Mouse (Mus musculus) hindbrain, postnatal 0 days (tissue): ENCODE data around the gene Dmwd. TPM values are rescaled to one million over a fixed set of nuclear protein-coding genes. Genes with fewer than 3 reads are reported as not detected.

ENCODE experiments used
- ATAC-seq: fragments of 200-750 bp; cut with Nextera tagmentation; 2 replicates; pipeline ENCODE4 v1.8.0; 2017; ENCODE audit warnings: mild to moderate bottlenecking, moderate TSS enrichment, moderate library complexity
- DNase-seq: peaks from one replicate; pipeline ENCODE4 v3.0.0-alpha.2; 2015; ENCODE audit warnings: low spot score
- H3K27ac ChIP-seq: fragments of 300-500 bp; sonication (generic); 2 replicates; pipeline ENCODE4 v1.5.1; 2014; ENCODE audit warnings: mild to moderate bottlenecking
- H3K27me3 ChIP-seq: fragments of 300-500 bp; sonication (generic); 2 replicates; pipeline ENCODE4 v1.6.1; 2014; ENCODE audit warnings: low read length, mixed read lengths; ENCODE audit not compliant: insufficient read depth
- H3K36me3 ChIP-seq: fragments of 300-500 bp; sonication (generic); 2 replicates; pipeline ENCODE4 v1.6.1; 2014; ENCODE audit warnings: low read length, mixed read lengths; ENCODE audit not compliant: insufficient read depth
- H3K4me1 ChIP-seq: fragments of 300-500 bp; sonication (generic); 2 replicates; pipeline ENCODE4 v1.6.1; 2014; ENCODE audit warnings: antibody characterized with exemption, low read length, mixed read lengths; ENCODE audit not compliant: insufficient read depth
- H3K4me2 ChIP-seq: fragments of 300-500 bp; sonication (generic); 2 replicates; pipeline ENCODE4 v1.6.1; 2014; ENCODE audit warnings: low read depth, mild to moderate bottlenecking, low read length, moderate library complexity, mixed read lengths
- H3K4me3 ChIP-seq: fragments of 300-500 bp; sonication (generic); 2 replicates; pipeline ENCODE4 v1.5.1; 2014; ENCODE audit warnings: low read length
- H3K9ac ChIP-seq: fragments of 300-500 bp; sonication (generic); replicated peaks from 2 replicates; pipeline ENCODE4 v1.6.1; 2014; ENCODE audit warnings: mild to moderate bottlenecking, low read length, moderate library complexity, mixed read lengths
- H3K9me3 ChIP-seq: fragments of 300-500 bp; sonication (generic); 2 replicates; pipeline ENCODE4 v1.6.1; 2016; ENCODE audit warnings: low read length, mixed read lengths
- CTCF ChIP-seq: IDR thresholded peaks from 2 replicates; pipeline ENCODE4 v1.5.1; 2016; ENCODE audit warnings: antibody characterized with exemption, control low read depth, low read depth
- WGBS: fragments of 180-500 bp; shearing (Covaris S2); extraction: QIAGEN DNeasy Blood & Tissue Kit; methylation state at CpG from one replicate; pipeline ENCODE4 v1.1.7; 2014; 5-methylcytosine and 5-hydroxymethylcytosine counted together
- polyA plus RNA-seq: library from polyadenylated mRNA; unstranded; fragments of >200 nt; fragmentation: Nextera tagmentation; extraction: Ambion mirVana; gene quantifications from 2 replicates; pipeline ENCODE4 v1.2.1, GENCODE M21; 2015
- total RNA-seq: library from RNA; depleted of rRNA; stranded (reverse); fragments of >200 nt; gene quantifications from 2 replicates; pipeline ENCODE4 v1.2.3, GENCODE M21; 2014

Dmwd gene
- total and polyA plus RNA-seq, 2 experiments from 2014 or later, result 30.9 to 151 TPM

DNA sequence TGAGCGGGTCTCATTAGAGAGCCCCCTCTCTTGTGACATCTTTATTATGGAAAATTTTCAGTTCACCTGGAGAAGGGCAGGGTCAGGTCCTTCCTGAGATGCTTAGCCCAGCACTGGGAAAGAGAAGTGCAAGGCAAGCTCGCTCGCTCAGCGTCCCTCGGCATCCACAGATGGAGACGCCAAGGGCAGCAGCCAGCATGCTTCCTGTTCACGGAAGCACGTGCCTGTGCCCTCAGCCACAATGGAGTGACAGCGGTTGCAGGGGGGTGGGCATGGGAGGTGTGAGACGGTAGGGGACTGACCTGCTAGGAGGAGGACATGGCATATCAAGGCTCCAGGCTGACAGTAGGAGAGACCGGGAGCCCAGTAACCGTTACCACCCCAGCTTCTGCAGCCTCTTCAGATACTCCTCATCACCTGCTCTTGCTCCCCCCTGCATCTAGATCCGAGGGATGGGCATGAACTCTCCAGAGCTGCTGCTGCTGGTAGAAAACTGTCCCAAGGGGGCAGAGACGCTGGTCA lies 28.0 kb upstream of the Dmwd start:
- Histone ChIP-seq H3K36me3 (peaks cover 66% of the 10 kb centered on the region), H3K4me2 (no peak overlapping the region), H3K9me3 (no peaks in the 10 kb centered on the region), H3K27me3 (no peaks in the 10 kb centered on the region), H3K4me1 (no peaks in the 10 kb centered on the region), H3K27ac (no peak overlapping the region), H3K4me3 (no peak overlapping the region), H3K9ac (no peak overlapping the region)
- ATAC-seq (no peak), DNase-seq (no peak)
- WGBS, result 91% methylated on average over 14 of the region's 14 CpGs
- no peak for TF ChIP-seq CTCF

GRCm38 (mm10) chr7:19049252-19049651 lies 26.8 kb upstream of the Dmwd start:
- Histone ChIP-seq H3K27ac (no peak overlapping the region), H3K9ac (no peak overlapping the region), H3K4me2 (no peak overlapping the region), H3K27me3 (no peaks in the 10 kb centered on the region), H3K9me3 (no peaks in the 10 kb centered on the region), H3K36me3 (peaks cover 55% of the 10 kb centered on the region), H3K4me3 (no peak overlapping the region), H3K4me1 (no peaks in the 10 kb centered on the region)
- no peak for DNase-seq
- no peak for ATAC-seq
- 89% methylated on average over 5 of the region's 5 CpGs for WGBS
- no peak for TF ChIP-seq CTCF

GRCm38 (mm10) chr7:19050172-19050571 lies 25.9 kb upstream of the Dmwd start:
- Histone ChIP-seq H3K27ac (no peak overlapping the region), H3K27me3 (no peaks in the 10 kb centered on the region), H3K4me3 (no peak overlapping the region), H3K4me1 (no peaks in the 10 kb centered on the region), H3K36me3 (peaks cover 47% of the 10 kb centered on the region), H3K4me2 (no peak overlapping the region), H3K9me3 (no peaks in the 10 kb centered on the region), H3K9ac (no peak overlapping the region)
- ATAC-seq (no peak), DNase-seq (no peak)
- TF ChIP-seq CTCF, result no peak
- 66% methylated on average over 8 of the region's 8 CpGs for WGBS

DNA sequence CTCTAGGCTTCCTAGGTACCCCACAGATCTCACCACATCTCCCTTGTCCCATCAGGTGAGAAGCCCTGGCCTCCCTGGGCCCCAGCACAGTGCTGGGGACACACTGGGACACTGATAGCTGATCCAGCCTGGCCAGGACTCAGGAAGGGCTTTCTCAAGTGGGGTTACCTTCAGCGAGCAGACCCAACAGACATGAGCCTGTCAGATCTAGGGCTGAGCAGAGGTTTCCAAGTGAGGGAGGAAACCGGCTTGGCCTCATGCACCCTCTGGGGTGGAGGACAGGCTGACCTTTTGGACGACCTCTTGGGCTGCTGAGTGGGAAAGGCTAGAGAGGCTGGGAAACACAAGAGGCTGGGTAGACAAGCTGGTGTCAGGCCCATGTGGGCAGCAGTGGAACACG lies 24.9 kb upstream of the Dmwd start:
- H3K4me2 ChIP-seq, result no peak overlapping the region
- no peak overlapping the region for H3K4me3 ChIP-seq
- no peaks in the 10 kb centered on the region for H3K27me3 ChIP-seq
- TF ChIP-seq CTCF, result no peak
- ATAC-seq, result no peak
- H3K4me1 ChIP-seq, result no peaks in the 10 kb centered on the region
- H3K27ac ChIP-seq, result no peak overlapping the region
- no peak overlapping the region for H3K9ac ChIP-seq
- WGBS, result 72% methylated on average over 4 of the region's 4 CpGs
- no peak for DNase-seq
- H3K9me3 ChIP-seq, result no peaks in the 10 kb centered on the region
- peaks cover 40% of the 10 kb centered on the region for H3K36me3 ChIP-seq

GRCm38 (mm10) chr7:19052345-19053135 lies 23.5 kb upstream of the Dmwd start:
- Histone ChIP-seq H3K4me3 (no peak overlapping the region), H3K4me1 (no peaks in the 10 kb centered on the region), H3K9me3 (no peaks in the 10 kb centered on the region), H3K27me3 (no peaks in the 10 kb centered on the region), H3K9ac (no peak overlapping the region), H3K36me3 (peaks cover 35% of the 10 kb centered on the region), H3K27ac (no peak overlapping the region), H3K4me2 (no peak overlapping the region)
- ATAC-seq (no peak), DNase-seq (no peak)
- WGBS, result 85% methylated on average over 15 of the region's 15 CpGs
- TF ChIP-seq CTCF, result no peak

DNA sequence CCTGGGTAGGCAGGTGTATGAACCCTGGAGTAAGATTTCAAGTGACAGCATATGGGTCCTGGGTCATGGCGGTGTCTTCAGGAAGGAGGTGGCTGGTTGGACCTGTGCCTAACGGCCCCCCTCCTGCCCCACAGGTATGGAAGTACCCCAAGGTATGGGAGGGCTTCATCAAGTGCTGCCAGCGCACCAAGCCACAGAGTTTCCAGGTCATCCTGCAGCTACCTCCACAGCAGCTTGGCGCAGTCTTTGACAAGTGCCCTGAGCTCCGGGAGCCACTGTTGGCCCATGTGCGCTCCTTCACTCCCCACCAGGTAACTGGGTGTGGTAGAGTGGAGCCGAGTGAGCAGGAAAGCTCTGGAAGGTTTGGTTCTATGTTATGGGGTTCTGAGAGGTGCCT lies 22.9 kb upstream of the Dmwd start:
- no peak for TF ChIP-seq CTCF
- ATAC-seq (no peak), DNase-seq (no peak)
- 94% methylated on average over 7 of the region's 7 CpGs for WGBS
- H3K4me3 ChIP-seq, result no peak overlapping the region
- H3K36me3 ChIP-seq, result peaks cover 29% of the 10 kb centered on the region
- no peak overlapping the region for H3K9ac ChIP-seq
- H3K4me2 ChIP-seq, result no peak overlapping the region
- no peaks in the 10 kb centered on the region for H3K4me1 ChIP-seq
- no peaks in the 10 kb centered on the region for H3K9me3 ChIP-seq
- no peak overlapping the region for H3K27ac ChIP-seq
- H3K27me3 ChIP-seq, result no peaks in the 10 kb centered on the region
